Mouse (Mus musculus) C2C12 (cell line): ENCODE results near the gene Pip5k1a.

Experiments used
- CEBPB ChIP-seq: IDR thresholded peaks from one replicate; pipeline ENCODE4 v1.6.1; 2011; ENCODE audit warnings: low read depth, mild to moderate bottlenecking, control low read depth, moderate library complexity
- CTCF ChIP-seq: IDR thresholded peaks from one replicate; pipeline ENCODE4 v1.5.1; 2011; ENCODE audit not compliant: control insufficient read depth, insufficient read depth, insufficient read length
- FOSL1 ChIP-seq: IDR thresholded peaks from one replicate; pipeline ENCODE4 v1.8.0; 2011; ENCODE audit warnings: mild to moderate bottlenecking, low read length; ENCODE audit not compliant: poor library complexity, insufficient read depth, severe bottlenecking
- MAX ChIP-seq: IDR thresholded peaks from one replicate; pipeline ENCODE4 v1.6.1; 2011; ENCODE audit warnings: mild to moderate bottlenecking, control low read depth
- MYOG ChIP-seq: IDR thresholded peaks from one replicate; pipeline ENCODE4 v1.6.1; 2011; ENCODE audit not compliant: control insufficient read depth, insufficient read length; ENCODE audit errors: extremely low read depth
- USF1 ChIP-seq: IDR thresholded peaks from one replicate; pipeline ENCODE4 v1.6.1; 2011; ENCODE audit warnings: low read depth, mild to moderate bottlenecking, control low read depth, moderate library complexity

GRCm38 (mm10) chr3:95056275-95056674 lies 50.5 kb downstream of the Pip5k1a start:
- no peak for TF ChIP-seq CTCF
- no peak for TF ChIP-seq MAX
- no peak for TF ChIP-seq MYOG
- TF ChIP-seq USF1: no peak
- no peak for TF ChIP-seq CEBPB
- no peak for TF ChIP-seq FOSL1
